Comparison of ENCODE assay signal across 7 mouse cellular contexts in genomic region chr1:59483521-59484245, GRCm38 (mm10). TPM values are rescaled to one million over a fixed set of nuclear protein-coding genes. Genes with fewer than 3 reads are reported as not detected.
DNase-seq lines count a peak whose midpoint lies in the region; ATAC-seq and TF ChIP-seq lines count a peak whose summit lies in the region.

No protein-coding gene starts in this region.

- no peaks in the 10 kb centered on the region for H3K9me3 ChIP-seq in limb, embryonic 15.5 days
- H3K9me3 ChIP-seq in midbrain, embryonic 15.5 days: no peaks in the 10 kb centered on the region

- peak; percentile 62 to 66 for DNase-seq in adrenal gland, adult 18-20 months (ENCODE audit: low spot score in 2 of 2)
- DNase-seq in gastrocnemius, postnatal 4 days (ENCODE audit: low spot score in 2 of 2): peak; percentile 69 to 83
- peak; percentile 73 for DNase-seq in kidney, adult 18-20 months
- peak; percentile 41 to 75 for DNase-seq in spleen, postnatal 4 days (ENCODE audit: low spot score in 2 of 2)

- H3K4me2 ChIP-seq in limb, embryonic 15.5 days: peak overlapping the region; percentile 95
- H3K4me2 ChIP-seq in midbrain, embryonic 15.5 days: peak overlapping the region; percentile 91

- peak; percentile 66 for TF ChIP-seq CTCF in cortical plate, adult 2 months (IDR thresholded peaks at IDR 0.05; ENCODE audit: extremely low read depth, insufficient read depth, low read length)

- H3K4me1 ChIP-seq in cortical plate, adult 2 months (ENCODE audit: control insufficient read depth, insufficient read depth, low read length): no peaks in the 10 kb centered on the region; the same call in 1 of the 2 replicates
- H3K4me1 ChIP-seq in limb, embryonic 15.5 days: peaks cover 57% of the 10 kb centered on the region
- H3K4me1 ChIP-seq in midbrain, embryonic 15.5 days: peaks cover 61% of the 10 kb centered on the region

- no peak for TF ChIP-seq POLR2A in cortical plate, adult 2 months (IDR thresholded peaks at IDR 0.05; ENCODE audit: extremely low read depth, insufficient read depth, low read length)

- WGBS in limb, embryonic 15.5 days: 1% methylated on average over 46 of the region's 46 CpGs
- WGBS in midbrain, embryonic 15.5 days: 1% methylated on average over 46 of the region's 46 CpGs

- no peak overlapping the region for H3K27ac ChIP-seq in cortical plate, adult 2 months (ENCODE audit: insufficient read depth, low read length)
- peak overlapping the region; percentile 99 for H3K27ac ChIP-seq in limb, embryonic 15.5 days
- peak overlapping the region; percentile 60; the same call in 1 of the 2 replicates for H3K27ac ChIP-seq in midbrain, embryonic 15.5 days

- no peaks in the 10 kb centered on the region for H3K36me3 ChIP-seq in limb, embryonic 15.5 days
- no peaks in the 10 kb centered on the region for H3K36me3 ChIP-seq in midbrain, embryonic 15.5 days (replicated peaks)

- ATAC-seq in limb, embryonic 15.5 days (ENCODE audit: insufficient number of reproducible peaks, low FRiP score, low TSS enrichment, low read depth): 0 out of 2 replicates have a peak, but pooled peaks have one; percentile 15
- ATAC-seq in midbrain, embryonic 15.5 days (replicated peaks): peak; percentile 73

- peak overlapping the region; percentile 57 for H3K9ac ChIP-seq in limb, embryonic 15.5 days
- peak overlapping the region; percentile 49 for H3K9ac ChIP-seq in midbrain, embryonic 15.5 days

- peak overlapping the region; percentile 32; the same call in 1 of the 2 replicates for H3K4me3 ChIP-seq in cortical plate, adult 2 months (ENCODE audit: insufficient read depth, low read length)
- peak overlapping the region; percentile 74 for H3K4me3 ChIP-seq in limb, embryonic 15.5 days
- peak overlapping the region; percentile 52 for H3K4me3 ChIP-seq in midbrain, embryonic 15.5 days

- H3K27me3 ChIP-seq in limb, embryonic 15.5 days: no peaks in the 10 kb centered on the region
- peaks cover 29% of the 10 kb centered on the region for H3K27me3 ChIP-seq in midbrain, embryonic 15.5 days (replicated peaks)

RNA-seq across cellular contexts. Expression of gene Fzd7, which starts 1.5 kb away (rescaled TPM):
- total RNA-seq in adrenal gland, adult 18-20 months (2021): 10 to 100 TPM in 1 of 2 experiments, 1 to 10 TPM in 1; 9.9 to 15.2 TPM
- polyA plus RNA-seq in cortical plate, adult 2 months (2012; rRNA removed): 3.2 and 3.3 TPM in 2 replicates
- 10 to 100 TPM; 37.2 to 38.3 TPM for total RNA-seq in gastrocnemius, postnatal 4 days (2021)
- 7.1 and 10.3 TPM in 2 replicates for polyA plus RNA-seq in limb, embryonic 15.5 days (2015; fragmentation: Nextera tagmentation; extraction: Ambion mirVana)
- 3.0 and 3.3 TPM in 2 replicates for polyA plus RNA-seq in midbrain, embryonic 15.5 days (2015; fragmentation: Nextera tagmentation; extraction: Ambion mirVana)

RNA-seq across cellular contexts. Expression of gene Gm973, which starts 32.4 kb away (rescaled TPM):
- 10 to 100 TPM in 1 of 2 experiments, 1 to 10 TPM in 1; 2.7 to 31.5 TPM for total RNA-seq in adrenal gland, adult 18-20 months (2021)
- 9.8 and 11.5 TPM in 2 replicates for polyA plus RNA-seq in cortical plate, adult 2 months (2012; rRNA removed)
- 1 to 10 TPM; 1.9 to 2.2 TPM for total RNA-seq in gastrocnemius, postnatal 4 days (2021)
- polyA plus RNA-seq in limb, embryonic 15.5 days (2015; fragmentation: Nextera tagmentation; extraction: Ambion mirVana): 1.9 and 2.4 TPM in 2 replicates
- 10.9 and 14.8 TPM in 2 replicates for polyA plus RNA-seq in midbrain, embryonic 15.5 days (2015; fragmentation: Nextera tagmentation; extraction: Ambion mirVana)
